Mouse (Mus musculus): Measurements from ENCODE around the gene Zfp30.

The Zfp30 gene

GRCm38 (mm10) chr7:29829804-29830203 is 46.0 kb downstream of the Zfp30 start:
- DNase-seq (ENCODE audit: low spot score in 2 of 2) = no peak

DNA sequence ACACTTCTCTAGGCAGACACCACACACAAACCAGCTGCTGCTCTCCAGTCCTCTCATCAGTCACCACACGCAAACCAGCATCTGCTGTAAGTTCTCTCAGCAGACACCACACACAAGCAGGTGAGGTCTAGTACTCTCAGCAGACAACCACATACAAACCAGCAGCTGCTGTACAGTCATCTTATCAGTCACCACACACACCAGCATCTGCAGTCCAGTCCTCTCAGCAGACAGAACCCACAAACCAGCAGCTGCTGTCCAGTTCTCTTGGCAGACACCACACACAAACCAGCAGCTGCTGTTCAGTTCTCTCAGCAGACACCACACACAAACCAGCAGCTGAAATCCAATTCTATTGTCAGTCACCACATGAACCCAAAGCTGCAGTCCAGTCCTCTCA is 53.0 kb downstream of the Zfp30 start:
- DNase-seq (ENCODE audit: low spot score in 2 of 2) = no peak

DNA sequence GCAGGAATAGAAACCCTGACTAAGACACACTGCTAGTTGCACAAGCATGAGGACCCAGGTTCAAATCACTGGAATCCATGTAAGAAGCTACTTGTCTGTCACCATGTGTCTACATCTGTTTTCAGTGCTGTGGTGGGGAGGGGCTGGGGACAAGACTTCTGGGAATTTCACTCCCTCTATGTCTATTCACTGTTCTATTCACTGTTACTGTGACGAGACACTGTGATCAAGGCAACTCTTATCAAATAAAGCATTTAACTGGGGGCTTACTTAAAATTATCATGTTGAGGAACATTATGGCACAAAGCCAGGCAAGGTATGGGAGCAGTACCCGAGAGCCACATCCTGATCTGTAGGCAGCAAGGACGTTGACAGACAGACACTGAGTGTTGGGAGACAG is 55.5 kb downstream of the Zfp30 start:
- DNase-seq (ENCODE audit: low spot score in 2 of 2) = no peak

GRCm38 (mm10) chr7:29842105-29842504 is 58.3 kb downstream of the Zfp30 start:
- DNase-seq (ENCODE audit: low spot score in 2 of 2) = no peak

All from urinary bladder, adult 18-20 months (tissue).